Mouse (Mus musculus) embryonic facial prominence, embryonic 11.5 days (tissue): ENCODE results near the gene Aqp8. TPM values are rescaled to one million over a fixed set of nuclear protein-coding genes. Genes with fewer than 3 reads are reported as not detected.

Experiments used
- ATAC-seq: fragments of 200-750 bp; cut with Nextera tagmentation; replicated peaks from 2 replicates; pipeline ENCODE4 v1.8.0; 2017; ENCODE audit warnings: low read depth; ENCODE audit not compliant: insufficient number of reproducible peaks, low FRiP score, low TSS enrichment
- DNase-seq: peaks from one replicate; pipeline ENCODE4 v3.0.0-alpha.2; 2015; ENCODE audit warnings: low spot score
- H3K27ac ChIP-seq: fragments of 300-500 bp; sonication (generic); replicated peaks from 2 replicates; pipeline ENCODE4 v1.5.1; 2014; ENCODE audit warnings: mild to moderate bottlenecking, low read depth, low read length, control low read depth
- H3K27me3 ChIP-seq: fragments of 300-500 bp; sonication (generic); 2 replicates; pipeline ENCODE4 v1.6.1; 2014; ENCODE audit warnings: mild to moderate bottlenecking, low read length, moderate library complexity, mixed read lengths; ENCODE audit not compliant: control insufficient read depth, insufficient read depth
- H3K36me3 ChIP-seq: fragments of 300-500 bp; sonication (generic); replicated peaks from 2 replicates; pipeline ENCODE4 v1.6.1; 2014; ENCODE audit warnings: low read depth, mild to moderate bottlenecking, low read length, moderate library complexity, mixed read lengths; ENCODE audit not compliant: control insufficient read depth, insufficient read depth
- H3K4me1 ChIP-seq: fragments of 300-500 bp; sonication (generic); 2 replicates; pipeline ENCODE4 v1.6.1; 2014; ENCODE audit warnings: low read length, mixed read lengths; ENCODE audit not compliant: control insufficient read depth, insufficient read depth
- H3K4me2 ChIP-seq: fragments of 300-500 bp; sonication (generic); 2 replicates; pipeline ENCODE4 v1.6.1; 2014; ENCODE audit warnings: low read depth, mild to moderate bottlenecking, control low read depth, low read length, moderate library complexity
- H3K4me3 ChIP-seq: fragments of 300-500 bp; sonication (generic); 2 replicates; pipeline ENCODE4 v1.5.1; 2014; ENCODE audit warnings: low read depth, low read length, control low read depth
- H3K9ac ChIP-seq: fragments of 300-500 bp; sonication (generic); replicated peaks from 2 replicates; pipeline ENCODE4 v1.6.1; 2014; ENCODE audit warnings: mild to moderate bottlenecking, control low read depth, low read length
- H3K9me3 ChIP-seq: fragments of 300-500 bp; sonication (generic); replicated peaks from 2 replicates; pipeline ENCODE4 v1.6.1; 2016; ENCODE audit warnings: mild to moderate bottlenecking, low read length, inconsistent platforms, mixed read lengths; ENCODE audit not compliant: control insufficient read depth
- WGBS: fragments of 180-500 bp; shearing (Covaris S2); extraction: QIAGEN DNeasy Blood & Tissue Kit; methylation state at CpG from one replicate; pipeline ENCODE4 v1.1.7; 2014; 5-methylcytosine and 5-hydroxymethylcytosine counted together
- polyA plus RNA-seq: library from polyadenylated mRNA; unstranded; fragments of >200 nt; fragmentation: Nextera tagmentation; extraction: Ambion mirVana; gene quantifications from 2 replicates; pipeline ENCODE4 v1.2.1, GENCODE M21; 2014

Aqp8 gene
- polyA plus RNA-seq = 0.71 and 1.0 TPM in 2 replicates

DNA sequence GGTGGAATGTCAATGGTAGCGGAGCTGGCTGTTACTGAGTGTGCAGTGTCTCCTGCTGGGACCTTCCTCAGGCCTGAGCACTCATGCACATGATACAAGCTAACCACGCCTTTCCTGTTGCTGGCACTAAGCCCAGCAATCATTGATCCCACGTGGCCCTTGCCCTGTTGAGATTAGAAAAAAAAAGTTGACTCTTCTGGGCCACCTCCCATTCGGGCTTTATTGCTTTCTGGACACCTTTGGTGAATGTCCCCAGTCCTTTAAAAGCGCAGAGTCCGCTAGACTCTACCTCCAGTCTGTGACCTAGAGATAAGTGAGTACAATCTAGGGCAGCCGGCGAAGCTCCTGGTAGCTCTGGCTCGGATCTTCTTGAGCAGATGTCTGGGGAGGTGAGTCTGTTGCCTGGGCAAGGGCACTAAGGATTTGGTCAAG lies at the start of gene Aqp8:
Gene Aqp8, plus strand, starts transcription at position 222 of the 432 bp plus-strand sequence.
- H3K9me3 ChIP-seq = no peaks in the 10 kb centered on the region
- no peak for DNase-seq
- H3K27me3 ChIP-seq = no peaks in the 10 kb centered on the region
- no peaks in the 10 kb centered on the region for H3K36me3 ChIP-seq
- H3K9ac ChIP-seq = no peak within 1 kb of the TSS
- WGBS = 86% methylated on average over 9 of the region's 9 CpGs
- H3K4me3 ChIP-seq = no peak within 1 kb of the TSS
- H3K4me1 ChIP-seq = no peaks in the 10 kb centered on the region
- H3K27ac ChIP-seq = no peak within 1 kb of the TSS
- H3K4me2 ChIP-seq = no peak within 1 kb of the TSS
- ATAC-seq = no peak

- no peaks in the 10 kb centered on the region for H3K4me1 ChIP-seq
- ATAC-seq (no peak), DNase-seq (no peak)
- H3K4me3 ChIP-seq = no peak overlapping the region
- H3K4me2 ChIP-seq = no peak overlapping the region
- no peak overlapping the region for H3K27ac ChIP-seq
- no peaks in the 10 kb centered on the region for H3K27me3 ChIP-seq
- no peaks in the 10 kb centered on the region for H3K9me3 ChIP-seq
- WGBS = 80% methylated on average over 4 of the region's 4 CpGs
- no peaks in the 10 kb centered on the region for H3K36me3 ChIP-seq
- H3K9ac ChIP-seq = no peak overlapping the region
Observed at GRCm38 (mm10) chr7:123416803-123417202, 45.3 kb upstream of the Aqp8 start.

DNA sequence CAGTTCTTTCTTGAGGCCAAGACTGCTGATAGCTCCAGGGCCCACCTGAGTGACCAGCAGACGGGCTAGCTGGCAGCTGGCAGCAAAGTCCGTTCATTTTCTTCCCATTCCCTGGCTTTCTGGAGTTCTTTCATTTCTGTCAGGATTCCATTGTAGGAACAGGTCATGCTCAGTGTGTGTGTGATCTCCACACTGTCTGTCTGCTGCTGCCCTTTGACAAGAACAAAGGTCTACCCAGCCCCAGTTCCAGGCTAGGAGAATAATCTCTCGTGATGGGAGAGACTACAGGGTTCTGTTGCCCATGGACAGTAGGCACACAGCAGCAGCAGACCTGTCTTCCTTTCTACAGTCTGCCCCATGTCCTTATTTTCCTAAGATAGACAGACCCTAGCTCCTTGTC lies 44.4 kb upstream of the Aqp8 start:
- 92% methylated on average over 3 of the region's 3 CpGs for WGBS
- Histone ChIP-seq H3K4me1 (no peaks in the 10 kb centered on the region), H3K27ac (no peak overlapping the region), H3K4me2 (no peak overlapping the region), H3K9me3 (no peaks in the 10 kb centered on the region), H3K4me3 (no peak overlapping the region), H3K9ac (no peak overlapping the region), H3K36me3 (no peaks in the 10 kb centered on the region), H3K27me3 (no peaks in the 10 kb centered on the region)
- DNase-seq = no peak
- ATAC-seq = no peak

GRCm38 (mm10) chr7:123419984-123420383 lies 42.1 kb upstream of the Aqp8 start:
- DNase-seq (no peak), ATAC-seq (no peak)
- no peak overlapping the region for H3K4me2 ChIP-seq
- H3K27ac ChIP-seq = no peak overlapping the region
- H3K9me3 ChIP-seq = no peaks in the 10 kb centered on the region
- H3K36me3 ChIP-seq = no peaks in the 10 kb centered on the region
- H3K4me1 ChIP-seq = no peaks in the 10 kb centered on the region
- no peak overlapping the region for H3K4me3 ChIP-seq
- no peak overlapping the region for H3K9ac ChIP-seq
- no peaks in the 10 kb centered on the region for H3K27me3 ChIP-seq
- WGBS = 94% methylated on average over 4 of the region's 4 CpGs

DNA sequence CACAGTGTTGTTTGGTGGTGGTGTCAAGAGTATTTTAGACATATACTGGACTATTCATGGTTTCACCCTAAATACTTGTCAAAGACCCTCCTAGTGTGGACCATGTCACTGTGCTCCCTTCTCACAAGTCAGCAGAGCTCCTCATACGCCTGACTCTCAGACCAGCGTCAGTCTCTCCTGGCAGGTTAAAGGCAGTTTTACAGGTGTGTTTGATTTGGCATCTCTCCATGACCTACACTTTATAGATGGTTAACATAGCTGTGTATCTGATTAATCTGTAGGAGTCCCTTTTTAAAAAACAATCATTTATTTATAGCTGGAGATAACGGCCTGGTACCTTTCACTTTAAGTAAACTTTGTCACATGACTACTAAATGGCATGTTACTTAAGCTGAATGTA lies 40.1 kb upstream of the Aqp8 start:
- no peak for ATAC-seq
- H3K36me3 ChIP-seq = no peaks in the 10 kb centered on the region
- 93% methylated on average over 3 of the region's 3 CpGs for whole genome bisulfite sequencing

GRCm38 (mm10) chr7:123424281-123424680 lies 37.8 kb upstream of the Aqp8 start:
- Histone ChIP-seq H3K4me1 (no peaks in the 10 kb centered on the region), H3K36me3 (no peaks in the 10 kb centered on the region; the same call in 1 of the 2 replicates), H3K27ac (no peak overlapping the region), H3K4me2 (no peak overlapping the region), H3K4me3 (no peak overlapping the region), H3K27me3 (no peaks in the 10 kb centered on the region), H3K9me3 (no peaks in the 10 kb centered on the region), H3K9ac (no peak overlapping the region)
- DNase-seq (no peak), ATAC-seq (no peak)
- WGBS = 94% methylated on average over 6 of the region's 6 CpGs

More for the DNA sequence above, 40.1 kb upstream of the Aqp8 start:
- DNase-seq = no peak
- Histone ChIP-seq H3K9ac (no peak overlapping the region), H3K4me3 (no peak overlapping the region), H3K4me1 (no peaks in the 10 kb centered on the region), H3K4me2 (no peak overlapping the region), H3K9me3 (no peaks in the 10 kb centered on the region), H3K27me3 (no peaks in the 10 kb centered on the region), H3K27ac (no peak overlapping the region)

- Histone ChIP-seq H3K9me3 (no peaks in the 10 kb centered on the region), H3K27ac (no peak overlapping the region), H3K4me1 (no peaks in the 10 kb centered on the region), H3K9ac (no peak overlapping the region), H3K4me2 (no peak overlapping the region), H3K4me3 (no peak overlapping the region), H3K36me3 (no peaks in the 10 kb centered on the region; the same call in 1 of the 2 replicates), H3K27me3 (no peaks in the 10 kb centered on the region)
- no peak for ATAC-seq
- 92% methylated on average over 6 of the region's 6 CpGs for WGBS
- DNase-seq = no peak
Observed at GRCm38 (mm10) chr7:123425134-123425757, 36.8 kb upstream of the Aqp8 start.

GRCm38 (mm10) chr7:123429624-123430410 lies 32.3 kb upstream of the Aqp8 start:
- Histone ChIP-seq H3K9me3 (no peaks in the 10 kb centered on the region), H3K4me3 (no peak overlapping the region), H3K36me3 (no peaks in the 10 kb centered on the region; the same call in 1 of the 2 replicates), H3K4me1 (no peaks in the 10 kb centered on the region), H3K4me2 (no peak overlapping the region), H3K27me3 (no peaks in the 10 kb centered on the region), H3K27ac (no peak overlapping the region), H3K9ac (no peak overlapping the region)
- ATAC-seq (no peak), DNase-seq (no peak)
- WGBS = 84% methylated on average over 8 of the region's 8 CpGs
